Mouse (Mus musculus) forelimb bud, embryonic 11.5 days (tissue): ENCODE data around the gene March4.

ENCODE experiments used
- DNase-seq: peaks from one replicate; pipeline ENCODE4 v3.0.0-alpha.2; 2012; ENCODE audit warnings: low read depth, low spot score

Gene March4

GRCm38 (mm10) chr1:72390420-72390819 lies 146.3 kb downstream of the March4 start:
- DNase-seq, result no peak

- no peak for DNase-seq
These were observed 153.1 kb downstream of the March4 start for GRCm38 (mm10) chr1:72383651-72384050.

GRCm38 (mm10) chr1:72383056-72383455 lies 153.7 kb downstream of the March4 start:
- DNase-seq, result no peak

GRCm38 (mm10) chr1:72380544-72380943 lies 156.2 kb downstream of the March4 start:
- DNase-seq, result no peak

- no peak for DNase-seq
These were observed 156.9 kb downstream of the March4 start for GRCm38 (mm10) chr1:72379752-72380353.

GRCm38 (mm10) chr1:72378151-72378550 lies 158.6 kb downstream of the March4 start:
- no peak for DNase-seq
